Mouse (Mus musculus) forebrain, postnatal 0 days (tissue): ENCODE measurements around the gene Zfp280b. TPM values are rescaled to one million over a fixed set of nuclear protein-coding genes. Genes with fewer than 3 reads are reported as not detected.

Experiments
- ATAC-seq: fragments of 200-750 bp; cut with Nextera tagmentation; 2 replicates; pipeline ENCODE4 v1.8.0; 2017; ENCODE audit warnings: mild to moderate bottlenecking, moderate library complexity
- DNase-seq: peaks from one replicate; pipeline ENCODE4 v3.0.0-alpha.2; 2015
- H3K27ac ChIP-seq: fragments of 300-500 bp; sonication (generic); 2 replicates; pipeline ENCODE4 v1.5.1; 2014; ENCODE audit warnings: low read depth, mild to moderate bottlenecking, antibody characterized with exemption, low read length, moderate library complexity, mixed read lengths
- H3K27me3 ChIP-seq: fragments of 300-500 bp; sonication (generic); 2 replicates; pipeline ENCODE4 v1.6.1; 2014; ENCODE audit warnings: mild to moderate bottlenecking, low read length, mixed read lengths; ENCODE audit not compliant: insufficient read depth
- H3K36me3 ChIP-seq: fragments of 300-500 bp; sonication (generic); 2 replicates; pipeline ENCODE4 v1.6.1; 2014; ENCODE audit warnings: mild to moderate bottlenecking, moderate library complexity; ENCODE audit not compliant: insufficient read depth
- H3K4me1 ChIP-seq: fragments of 300-500 bp; sonication (generic); 2 replicates; pipeline ENCODE4 v1.6.1; 2014; ENCODE audit warnings: antibody characterized with exemption; ENCODE audit not compliant: insufficient read depth
- H3K4me2 ChIP-seq: fragments of 300-500 bp; sonication (generic); 2 replicates; pipeline ENCODE4 v1.6.1; 2014; ENCODE audit warnings: low read depth, mild to moderate bottlenecking, moderate library complexity
- H3K4me3 ChIP-seq: fragments of 300-500 bp; sonication (generic); 2 replicates; pipeline ENCODE4 v1.5.1; 2014; ENCODE audit warnings: low read depth, low read length, mixed read lengths
- H3K9ac ChIP-seq: fragments of 300-500 bp; sonication (generic); 2 replicates; pipeline ENCODE4 v1.6.1; 2014; ENCODE audit warnings: mild to moderate bottlenecking
- H3K9me3 ChIP-seq: fragments of 300-500 bp; sonication (generic); 2 replicates; pipeline ENCODE4 v1.6.1; 2016; ENCODE audit warnings: low read length
- CTCF ChIP-seq: sonication (generic); IDR thresholded peaks from 2 replicates; pipeline ENCODE4 v1.5.1; 2016; ENCODE audit warnings: antibody characterized with exemption, control low read depth, low read depth
- WGBS: fragments of 180-500 bp; shearing (Covaris S2); extraction: QIAGEN DNeasy Blood & Tissue Kit; methylation state at CpG from one replicate; pipeline ENCODE4 v1.1.7; 2014; 5-methylcytosine and 5-hydroxymethylcytosine counted together
- polyA plus RNA-seq: library from polyadenylated mRNA; unstranded; fragments of >200 nt; fragmentation: Nextera tagmentation; extraction: Ambion mirVana; gene quantifications from 2 replicates; pipeline ENCODE4 v1.2.1, GENCODE M21; 2015
- total RNA-seq: library from RNA; depleted of rRNA; stranded (reverse); fragments of >200 nt; gene quantifications from 2 replicates; pipeline ENCODE4 v1.2.3, GENCODE M21; 2014

Gene Zfp280b
- total and polyA plus RNA-seq, 2 experiments from 2014 or later = 7.9 to 9.0 TPM

DNA sequence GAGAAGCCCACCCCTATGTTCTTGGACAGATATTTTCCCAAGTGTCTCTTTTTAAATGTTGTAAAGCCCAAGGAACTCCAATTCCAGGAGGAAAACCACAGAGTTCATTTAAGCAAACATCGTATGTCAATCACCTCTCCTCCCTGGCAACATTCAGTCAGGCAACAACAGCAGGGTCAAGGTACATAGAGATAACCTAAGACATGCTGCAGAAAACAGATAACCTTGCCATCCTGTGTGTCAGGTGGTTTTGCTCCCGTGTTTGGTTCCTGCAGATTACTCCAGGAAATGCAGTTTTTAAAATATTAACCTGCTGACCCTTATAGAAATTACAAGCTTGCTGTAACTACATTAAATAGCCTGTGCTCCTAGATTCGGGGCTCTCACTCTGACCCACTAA lies 10.7 kb upstream of the Zfp280b start:
- H3K4me2 ChIP-seq = no peak overlapping the region
- no peaks in the 10 kb centered on the region for H3K9me3 ChIP-seq
- 83% methylated on average over 3 of the region's 3 CpGs for WGBS
- H3K27me3 ChIP-seq = no peaks in the 10 kb centered on the region
- H3K4me3 ChIP-seq = no peak overlapping the region
- no peak for ATAC-seq
- no peak for DNase-seq
- H3K36me3 ChIP-seq = no peaks in the 10 kb centered on the region
- H3K27ac ChIP-seq = no peak overlapping the region
- no peaks in the 10 kb centered on the region for H3K4me1 ChIP-seq
- H3K9ac ChIP-seq = no peak overlapping the region
- no peak for TF ChIP-seq CTCF

DNA sequence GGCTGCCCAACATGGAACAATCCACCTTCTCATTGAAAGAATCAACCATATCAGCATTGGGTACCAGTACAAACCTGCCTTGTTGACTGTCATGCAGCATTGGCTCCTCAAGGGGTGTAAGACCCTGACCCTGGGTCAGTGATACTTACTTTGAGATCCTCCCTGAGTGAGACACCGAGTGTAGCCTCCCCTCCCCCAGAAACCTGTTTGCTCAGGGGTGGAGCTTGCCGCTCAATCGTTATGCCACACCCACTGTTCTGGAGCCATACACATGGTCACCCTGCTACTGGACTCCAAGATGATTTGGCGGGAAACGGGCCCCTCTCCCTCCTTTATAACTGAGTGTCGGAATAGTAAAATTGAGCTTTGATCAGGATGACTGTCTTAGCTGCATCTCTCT lies 8.5 kb upstream of the Zfp280b start:
- DNase-seq (no peak), ATAC-seq (no peak)
- Histone ChIP-seq H3K27me3 (no peaks in the 10 kb centered on the region), H3K36me3 (no peaks in the 10 kb centered on the region), H3K4me1 (no peaks in the 10 kb centered on the region), H3K4me2 (no peak overlapping the region), H3K27ac (no peak overlapping the region), H3K9ac (no peak overlapping the region), H3K9me3 (no peaks in the 10 kb centered on the region), H3K4me3 (no peak overlapping the region)
- no peak for TF ChIP-seq CTCF
- 94% methylated on average over 6 of the region's 6 CpGs for WGBS

DNA sequence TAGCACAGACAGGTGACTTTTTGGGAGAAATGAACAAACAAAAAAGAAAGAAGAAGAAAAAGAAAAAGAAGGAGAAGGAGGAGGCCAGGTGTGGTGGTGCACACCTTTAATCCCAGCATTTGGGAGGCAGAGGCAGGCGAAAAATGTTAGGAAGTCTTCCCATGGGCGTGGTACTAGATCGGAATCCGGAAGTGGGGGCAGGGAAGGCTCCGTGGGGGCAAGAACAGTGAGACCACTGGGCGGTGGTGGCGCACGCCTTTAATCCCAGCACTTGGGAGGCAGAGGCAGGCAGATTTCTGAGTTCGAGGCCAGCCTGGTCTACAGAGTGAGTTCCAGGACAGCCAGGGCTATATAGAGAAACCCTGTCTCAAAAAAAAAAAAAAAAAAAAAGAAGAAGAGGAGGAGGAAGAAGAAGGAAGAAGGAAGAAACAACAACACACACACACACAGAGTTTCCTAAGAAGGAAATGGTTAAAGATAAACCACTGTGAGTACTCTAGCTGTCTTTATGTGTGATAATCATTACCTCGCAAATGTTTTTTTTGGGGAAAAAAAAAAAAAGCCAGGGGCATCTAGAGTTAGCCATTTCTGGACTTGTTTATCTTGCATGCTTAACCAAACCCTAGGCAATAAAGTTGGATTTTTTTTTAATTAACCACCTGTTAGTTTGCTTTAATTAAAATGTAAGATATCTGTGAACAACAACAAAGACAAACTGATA lies 6.8 kb upstream of the Zfp280b start:
- no peak for DNase-seq
- Histone ChIP-seq H3K36me3 (no peaks in the 10 kb centered on the region), H3K9ac (no peak overlapping the region), H3K9me3 (no peaks in the 10 kb centered on the region), H3K4me1 (no peaks in the 10 kb centered on the region), H3K4me2 (no peak overlapping the region), H3K27ac (no peak overlapping the region), H3K27me3 (no peaks in the 10 kb centered on the region), H3K4me3 (no peak overlapping the region)
- no peak for TF ChIP-seq CTCF
- ATAC-seq = no peak
- 97% methylated on average over 9 of the region's 10 CpGs for WGBS

GRCm38 (mm10) chr10:76027127-76028015 lies 5.1 kb upstream of the Zfp280b start:
- Histone ChIP-seq H3K36me3 (no peaks in the 10 kb centered on the region), H3K27ac (no peak overlapping the region), H3K9ac (no peak overlapping the region), H3K27me3 (no peaks in the 10 kb centered on the region), H3K4me1 (no peaks in the 10 kb centered on the region), H3K9me3 (no peaks in the 10 kb centered on the region), H3K4me2 (no peak overlapping the region), H3K4me3 (no peak overlapping the region)
- DNase-seq = no peak
- WGBS = 64% methylated on average over 12 of the region's 12 CpGs
- TF ChIP-seq CTCF = no peak
- no peak for ATAC-seq

DNA sequence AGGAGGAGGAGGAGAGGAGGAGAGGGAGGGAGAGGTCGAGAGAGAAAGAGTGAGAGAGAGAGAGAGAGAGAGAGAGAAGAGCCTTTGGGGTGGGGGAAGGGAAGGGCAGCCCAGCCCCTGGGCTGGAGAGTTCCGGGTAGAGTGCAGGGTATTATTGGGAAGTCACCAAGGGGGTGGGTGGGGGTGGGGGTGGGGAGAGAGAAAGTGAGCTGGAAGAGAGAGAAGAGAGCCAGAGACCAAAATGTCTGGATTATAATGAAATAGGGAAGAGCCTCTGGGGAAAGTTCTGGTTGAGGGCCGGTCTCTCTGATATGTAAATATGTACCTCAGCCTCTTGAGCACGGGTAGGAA lies 4.5 kb upstream of the Zfp280b start:
- Histone ChIP-seq H3K4me3 (no peak overlapping the region), H3K9ac (no peak overlapping the region), H3K36me3 (no peaks in the 10 kb centered on the region), H3K4me1 (0 out of 2 replicates have a peak, but pooled peaks cover under 1% of the 10 kb centered on the region), H3K27me3 (no peaks in the 10 kb centered on the region), H3K4me2 (no peak overlapping the region), H3K27ac (no peak overlapping the region), H3K9me3 (no peaks in the 10 kb centered on the region)
- DNase-seq (no peak), ATAC-seq (no peak)
- TF ChIP-seq CTCF = no peak
- 28% methylated on average over 3 of the region's 4 CpGs for WGBS

DNA sequence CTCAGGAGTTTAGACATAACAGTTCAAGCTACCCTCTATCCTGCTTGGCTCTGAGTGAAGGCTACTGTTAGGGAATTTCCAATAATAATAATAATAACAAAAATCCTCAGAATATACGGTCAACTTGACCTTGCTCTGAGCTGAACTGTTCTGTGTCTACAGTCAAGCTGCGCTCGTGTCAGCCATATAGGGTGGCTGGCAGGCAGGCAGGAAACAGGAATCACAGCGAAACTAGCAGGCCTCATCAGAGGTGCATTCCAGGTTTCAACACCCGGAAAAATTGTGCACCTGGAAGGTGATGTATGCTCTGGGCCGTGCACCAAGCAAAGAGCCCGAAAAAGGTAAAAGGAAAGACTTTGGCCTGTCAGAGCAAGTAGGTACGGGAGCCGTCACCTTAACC lies 4.1 kb upstream of the Zfp280b start:
- H3K9ac ChIP-seq = no peak overlapping the region
- 78% methylated on average over 9 of the region's 9 CpGs for WGBS
- H3K4me3 ChIP-seq = no peak overlapping the region
- H3K36me3 ChIP-seq = no peaks in the 10 kb centered on the region
- no peak for DNase-seq
- H3K4me1 ChIP-seq = peaks cover 5% of the 10 kb centered on the region; the same call in 1 of the 2 replicates
- no peak overlapping the region for H3K4me2 ChIP-seq
- no peaks in the 10 kb centered on the region for H3K27me3 ChIP-seq
- no peak for TF ChIP-seq CTCF
- no peak for ATAC-seq
- no peaks in the 10 kb centered on the region for H3K9me3 ChIP-seq
- no peak overlapping the region for H3K27ac ChIP-seq

DNA sequence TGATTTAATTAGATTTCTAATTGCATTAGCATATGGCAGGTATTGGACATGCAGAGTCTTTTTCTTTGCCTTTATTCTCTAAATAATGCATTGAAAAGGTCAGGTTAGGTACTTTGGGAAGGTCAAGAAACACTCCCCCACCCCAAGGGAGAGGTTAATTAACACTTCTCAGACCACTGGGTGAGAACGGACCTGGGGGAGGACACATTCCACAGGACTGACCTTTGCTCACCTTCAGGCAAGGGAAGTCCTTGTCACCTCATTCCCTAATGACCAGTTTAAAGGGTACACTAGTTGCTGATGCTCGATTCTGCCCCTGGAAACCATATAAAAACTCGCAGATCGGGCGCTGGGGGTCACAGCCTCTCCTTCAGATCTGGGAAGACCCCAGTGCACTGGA lies 3.2 kb upstream of the Zfp280b start:
- H3K4me3 ChIP-seq = no peak overlapping the region
- no peak for TF ChIP-seq CTCF
- no peak overlapping the region for H3K27ac ChIP-seq
- no peak overlapping the region for H3K9ac ChIP-seq
- no peak for ATAC-seq
- no peak overlapping the region for H3K4me2 ChIP-seq
- peaks cover 8% of the 10 kb centered on the region; the same call in 1 of the 2 replicates for H3K4me1 ChIP-seq
- no peaks in the 10 kb centered on the region for H3K36me3 ChIP-seq
- H3K9me3 ChIP-seq = no peaks in the 10 kb centered on the region
- no peak for DNase-seq
- 49% methylated on average over 5 of the region's 5 CpGs for WGBS
- no peaks in the 10 kb centered on the region for H3K27me3 ChIP-seq
